Mouse (Mus musculus) left cerebral cortex, adult 18-20 months (tissue): ENCODE results near the gene Cyba. TPM values are rescaled to one million over a fixed set of nuclear protein-coding genes. Genes with fewer than 3 reads are reported as not detected.

Experiments used
- DNase-seq, 2 experiments: peaks; one replicate each; pipeline ENCODE4 v3.0.0; 2021 to 2022; ENCODE audit warnings: low spot score in 2 of 2, mixed read lengths in 1 of 2
- total RNA-seq, 2 experiments: library from RNA; stranded (reverse); gene quantifications; 2 replicates each; pipeline ENCODE4 v1.2.3; 2021

Cyba gene
- total RNA-seq, 2 experiments from 2014 or later, result 7.9 to 8.7 TPM

GRCm38 (mm10) chr8:122426145-122426544 is 6.6 kb downstream of the Cyba start:
- no peak for DNase-seq

- DNase-seq, result no peak
Observed at GRCm38 (mm10) chr8:122423659-122424058, 9.1 kb downstream of the Cyba start.

- no peak for DNase-seq
Observed at GRCm38 (mm10) chr8:122423217-122423616, 9.5 kb downstream of the Cyba start.

GRCm38 (mm10) chr8:122421376-122422070 is 11.2 kb downstream of the Cyba start, which contains the start of gene Il17c:
Gene Il17c, plus strand, starts transcription at chr8:122422020.
- no peak for DNase-seq

- DNase-seq, result peak; percentile 49 to 73
Observed at GRCm38 (mm10) chr8:122419881-122420555, 12.7 kb downstream of the Cyba start.

- no peak for DNase-seq
Observed at GRCm38 (mm10) chr8:122415554-122415953, 17.2 kb downstream of the Cyba start.

GRCm38 (mm10) chr8:122414311-122414710 is 18.4 kb downstream of the Cyba start:
- DNase-seq, result no peak

- no peak for DNase-seq
Observed at GRCm38 (mm10) chr8:122407678-122408077, 25.1 kb downstream of the Cyba start.

GRCm38 (mm10) chr8:122405146-122405805 is 27.5 kb downstream of the Cyba start:
- no peak for DNase-seq

GRCm38 (mm10) chr8:122398186-122398585 is 34.5 kb downstream of the Cyba start:
- no peak for DNase-seq

- DNase-seq, result no peak
Observed at GRCm38 (mm10) chr8:122395291-122395690, 37.4 kb downstream of the Cyba start.

- DNase-seq, result no peak
Observed at GRCm38 (mm10) chr8:122393717-122394116, 39.0 kb downstream of the Cyba start.

GRCm38 (mm10) chr8:122390758-122391157 is 42.0 kb downstream of the Cyba start:
- no peak for DNase-seq

GRCm38 (mm10) chr8:122389357-122389756 is 43.4 kb downstream of the Cyba start:
- no peak for DNase-seq

GRCm38 (mm10) chr8:122383039-122383438 is 49.7 kb downstream of the Cyba start:
- no peak for DNase-seq

GRCm38 (mm10) chr8:122376365-122377231 is 56.1 kb downstream of the Cyba start, which contains the start of gene Zc3h18:
Gene Zc3h18, plus strand, starts transcription at chr8:122376609.
- DNase-seq, result peak; percentile 100

GRCm38 (mm10) chr8:122375751-122376364 is 56.9 kb downstream of the Cyba start:
- no peak for DNase-seq

GRCm38 (mm10) chr8:122375320-122375719 is 57.4 kb downstream of the Cyba start:
- DNase-seq, result no peak
